Mouse (Mus musculus) forebrain, embryonic 14.5 days (tissue): ENCODE data around the gene Greb1. TPM values are rescaled to one million over a fixed set of nuclear protein-coding genes. Genes with fewer than 3 reads are reported as not detected.

Source experiments
- ATAC-seq: fragments of 200-750 bp; cut with Nextera tagmentation; 2 replicates; pipeline ENCODE4 v1.8.0; 2017; ENCODE audit warnings: mild to moderate bottlenecking, moderate library complexity
- DNase-seq: peaks from one replicate; pipeline ENCODE4 v3.0.0-alpha.2; 2015; ENCODE audit warnings: low spot score
- H3K27ac ChIP-seq: fragments of 300-500 bp; sonication (generic); 2 replicates; pipeline ENCODE4 v1.5.1; 2014; ENCODE audit warnings: low read depth, mild to moderate bottlenecking, control low read depth, low read length, moderate library complexity
- H3K27me3 ChIP-seq: fragments of 300-500 bp; sonication (generic); replicated peaks from 2 replicates; pipeline ENCODE4 v1.6.1; 2014; ENCODE audit warnings: low read length, control low read depth, mixed read lengths; ENCODE audit not compliant: control insufficient read depth, insufficient read depth
- H3K36me3 ChIP-seq: fragments of 300-500 bp; sonication (generic); 2 replicates; pipeline ENCODE4 v1.6.1; 2014; ENCODE audit warnings: low read length, control low read depth; ENCODE audit not compliant: control insufficient read depth, insufficient read depth
- H3K4me1 ChIP-seq: fragments of 300-500 bp; sonication (generic); 2 replicates; pipeline ENCODE4 v1.6.1; 2014; ENCODE audit warnings: antibody characterized with exemption, low read length, control low read depth; ENCODE audit not compliant: control insufficient read depth, insufficient read depth
- H3K4me2 ChIP-seq: fragments of 300-500 bp; sonication (generic); 2 replicates; pipeline ENCODE4 v1.6.1; 2014; ENCODE audit warnings: mild to moderate bottlenecking, control low read depth, low read length
- H3K4me3 ChIP-seq: fragments of 300-500 bp; sonication (generic); 2 replicates; pipeline ENCODE4 v1.5.1; 2014; ENCODE audit warnings: low read depth, low read length, control low read depth
- H3K9ac ChIP-seq: fragments of 300-500 bp; sonication (generic); 2 replicates; pipeline ENCODE4 v1.6.1; 2014; ENCODE audit warnings: mild to moderate bottlenecking, low read length, control low read depth, moderate library complexity
- H3K9me3 ChIP-seq: fragments of 300-500 bp; sonication (generic); replicated peaks from 2 replicates; pipeline ENCODE4 v1.6.1; 2016; ENCODE audit warnings: low read length, control low read depth, mixed read lengths; ENCODE audit not compliant: control insufficient read depth
- WGBS: fragments of 180-500 bp; shearing (Covaris S2); extraction: QIAGEN DNeasy Blood & Tissue Kit; methylation state at CpG from one replicate; pipeline ENCODE4 v1.1.7; 2014; 5-methylcytosine and 5-hydroxymethylcytosine counted together
- polyA plus RNA-seq: library from polyadenylated mRNA; unstranded; fragments of >200 nt; fragmentation: Nextera tagmentation; extraction: Ambion mirVana; gene quantifications from 2 replicates; pipeline ENCODE4 v1.2.1, GENCODE M21; 2014

Greb1 gene
- polyA plus RNA-seq, 1 experiment from 2014 or later: 0.17 TPM

DNA sequence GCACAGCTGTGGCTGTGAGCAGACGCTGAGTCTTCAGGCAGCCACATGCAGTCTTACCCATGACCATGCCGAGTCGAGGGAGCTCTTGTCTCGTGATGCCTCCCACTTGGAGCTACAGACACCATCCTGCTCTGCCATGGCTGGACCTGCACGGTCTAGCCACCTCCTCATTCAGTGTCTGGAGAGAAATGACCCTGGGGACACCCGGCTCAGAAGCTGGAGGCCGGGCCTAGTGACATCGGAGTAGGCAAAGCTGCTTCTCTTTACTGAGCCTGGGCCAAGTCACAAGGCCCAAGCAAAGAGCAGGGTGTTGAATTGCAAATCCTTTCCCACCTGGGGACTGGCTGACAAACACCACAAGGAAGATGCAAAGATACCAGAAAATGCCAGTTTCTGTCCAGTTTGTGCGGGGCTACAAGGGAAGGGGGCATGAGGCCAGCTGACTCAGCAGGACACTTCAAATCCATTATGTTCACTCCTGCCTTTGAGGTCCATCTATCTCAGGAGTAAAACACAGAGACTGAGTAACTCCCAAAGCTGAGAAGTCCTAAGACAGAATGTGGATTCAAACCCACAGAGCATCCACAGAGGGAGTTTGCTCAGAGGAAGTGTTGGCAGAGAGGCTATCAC lies 153.8 kb downstream of the Greb1 start:
- Histone ChIP-seq H3K36me3 (no peaks in the 10 kb centered on the region), H3K4me1 (peaks cover 12% of the 10 kb centered on the region), H3K9ac (no peak overlapping the region), H3K4me2 (no peak overlapping the region), H3K27ac (no peak overlapping the region), H3K27me3 (0 out of 2 replicates have a peak, but pooled peaks cover 4% of the 10 kb centered on the region), H3K4me3 (no peak overlapping the region), H3K9me3 (no peaks in the 10 kb centered on the region)
- DNase-seq (no peak), ATAC-seq (no peak)
- WGBS: 51% methylated on average over 9 of the region's 9 CpGs

DNA sequence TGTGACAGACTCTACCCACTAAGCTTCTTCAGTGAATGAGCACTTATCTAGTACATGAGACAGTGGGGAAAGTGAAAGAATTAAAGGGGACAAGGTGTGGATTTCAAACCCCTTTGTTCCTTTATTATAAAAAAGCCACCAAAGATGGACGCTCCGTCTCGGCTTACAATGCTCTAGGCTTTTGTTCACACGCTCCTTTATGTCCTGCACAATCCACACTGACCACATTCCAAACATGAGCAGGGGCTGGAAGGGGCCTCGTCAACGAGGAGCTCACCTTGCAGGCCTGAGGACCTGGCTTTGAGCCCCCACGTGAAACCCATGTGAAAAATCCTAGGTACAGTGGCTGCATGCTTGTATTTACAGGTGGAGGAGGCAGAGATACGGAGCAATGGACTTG lies 156.0 kb downstream of the Greb1 start:
- WGBS: 29% methylated on average over 8 of the region's 8 CpGs
- Histone ChIP-seq H3K4me3 (no peak overlapping the region), H3K27ac (no peak overlapping the region), H3K36me3 (no peaks in the 10 kb centered on the region), H3K4me2 (no peak overlapping the region), H3K9me3 (no peaks in the 10 kb centered on the region), H3K4me1 (peaks cover 12% of the 10 kb centered on the region), H3K9ac (no peak overlapping the region), H3K27me3 (no peaks in the 10 kb centered on the region)
- no peak for DNase-seq
- no peak for ATAC-seq

GRCm38 (mm10) chr12:16643508-16644345 lies 157.0 kb downstream of the Greb1 start:
- Histone ChIP-seq H3K36me3 (no peaks in the 10 kb centered on the region), H3K4me2 (no peak overlapping the region), H3K9ac (peak overlapping the region; percentile 13; the same call in 1 of the 2 replicates), H3K4me1 (peaks cover 12% of the 10 kb centered on the region), H3K9me3 (no peaks in the 10 kb centered on the region), H3K27ac (peak overlapping the region; percentile 70), H3K27me3 (no peaks in the 10 kb centered on the region), H3K4me3 (no peak overlapping the region)
- ATAC-seq (peak; percentile 90), DNase-seq (peak; percentile 86)
- 29% methylated on average over 12 of the region's 12 CpGs for WGBS

- Histone ChIP-seq H3K27me3 (no peaks in the 10 kb centered on the region), H3K4me3 (no peak overlapping the region), H3K4me1 (peaks cover 12% of the 10 kb centered on the region), H3K27ac (no peak overlapping the region), H3K36me3 (no peaks in the 10 kb centered on the region), H3K9me3 (no peaks in the 10 kb centered on the region), H3K4me2 (no peak overlapping the region), H3K9ac (no peak overlapping the region)
- DNase-seq (no peak), ATAC-seq (no peak)
- WGBS: 65% methylated on average over 5 of the region's 5 CpGs
These were observed 158.7 kb downstream of the Greb1 start for GRCm38 (mm10) chr12:16642000-16642399.

GRCm38 (mm10) chr12:16640075-16640474 lies 160.6 kb downstream of the Greb1 start:
- Histone ChIP-seq H3K36me3 (no peaks in the 10 kb centered on the region), H3K9ac (no peak overlapping the region), H3K27me3 (no peaks in the 10 kb centered on the region), H3K4me3 (no peak overlapping the region), H3K4me1 (peaks cover 12% of the 10 kb centered on the region), H3K4me2 (no peak overlapping the region), H3K27ac (no peak overlapping the region), H3K9me3 (no peaks in the 10 kb centered on the region)
- no peak for DNase-seq
- ATAC-seq: no peak
- WGBS: 96% methylated on average over 6 of the region's 6 CpGs

GRCm38 (mm10) chr12:16639078-16639771 lies 161.5 kb downstream of the Greb1 start:
- H3K4me3 ChIP-seq: no peak overlapping the region
- no peak overlapping the region for H3K9ac ChIP-seq
- DNase-seq (no peak), ATAC-seq (no peak)
- H3K4me2 ChIP-seq: no peak overlapping the region
- H3K36me3 ChIP-seq: no peaks in the 10 kb centered on the region
- no peak overlapping the region for H3K27ac ChIP-seq
- no peaks in the 10 kb centered on the region for H3K9me3 ChIP-seq
- no peaks in the 10 kb centered on the region for H3K27me3 ChIP-seq
- WGBS: 76% methylated on average over 12 of the region's 12 CpGs
- peaks cover 9% of the 10 kb centered on the region for H3K4me1 ChIP-seq

DNA sequence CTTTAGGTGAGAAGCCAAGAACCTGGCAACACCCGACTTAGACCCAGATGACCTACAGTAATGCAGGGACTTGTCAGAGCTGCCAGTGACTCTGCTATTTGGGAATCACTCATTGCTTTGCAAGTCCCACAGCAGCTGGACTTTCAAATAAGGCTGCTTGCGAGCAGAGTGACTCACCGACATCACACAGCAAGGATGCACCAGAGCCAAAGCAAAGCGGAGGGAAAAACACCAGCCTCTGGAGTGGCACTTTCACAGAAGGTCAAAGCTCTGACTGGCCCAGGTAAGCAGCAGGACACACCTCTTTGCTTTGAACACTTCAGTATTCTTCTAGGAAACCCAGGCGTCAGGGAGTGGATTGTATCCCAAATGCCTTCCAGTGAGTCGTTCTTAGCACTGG lies 164.9 kb downstream of the Greb1 start:
- no peaks in the 10 kb centered on the region for H3K36me3 ChIP-seq
- no peaks in the 10 kb centered on the region for H3K9me3 ChIP-seq
- no peak for DNase-seq
- H3K4me1 ChIP-seq: no peaks in the 10 kb centered on the region
- H3K27ac ChIP-seq: no peak overlapping the region
- ATAC-seq: no peak
- no peak overlapping the region for H3K9ac ChIP-seq
- H3K27me3 ChIP-seq: no peaks in the 10 kb centered on the region
- H3K4me3 ChIP-seq: no peak overlapping the region
- 77% methylated on average over 6 of the region's 6 CpGs for WGBS
- no peak overlapping the region for H3K4me2 ChIP-seq

- Histone ChIP-seq H3K36me3 (no peaks in the 10 kb centered on the region), H3K4me2 (no peak overlapping the region), H3K4me1 (no peaks in the 10 kb centered on the region), H3K9ac (no peak overlapping the region), H3K27me3 (no peaks in the 10 kb centered on the region), H3K27ac (no peak overlapping the region), H3K9me3 (no peaks in the 10 kb centered on the region), H3K4me3 (no peak overlapping the region)
- 58% methylated on average over 14 of the region's 14 CpGs for WGBS
- DNase-seq (peak; percentile 72), ATAC-seq (peak; percentile 65)
These were observed 166.4 kb downstream of the Greb1 start for GRCm38 (mm10) chr12:16634075-16634813.
